Mouse (Mus musculus) bone marrow macrophage, adult 2 months (primary cell): ENCODE measurements at regions not wholly inside any gene's neighbourhood (a gene's known extent, or its start where the extent isn't known, plus 50 kb on each side); places are given as distances from the start of the nearest gene placed in this dataset.

Source experiments
- CTCF ChIP-seq: IDR thresholded peaks from 2 replicates; pipeline ENCODE4 v1.5.1; 2012; ENCODE audit warnings: low read depth, mild to moderate bottlenecking, low read length, moderate library complexity
- POLR2A ChIP-seq: IDR thresholded peaks from 2 replicates; pipeline ENCODE4 v1.6.1; 2012; ENCODE audit warnings: mild to moderate bottlenecking, low read depth, low read length, borderline replicate concordance

- no peak for TF ChIP-seq CTCF
- no peak for TF ChIP-seq POLR2A
Measured at GRCm38 (mm10) chr16:21329199-21329598, 93.7 kb upstream of the Vps8 start.
